Mouse (Mus musculus) fat pad, adult 2 months (tissue): ENCODE data around the gene Prkci.

Experiments used
- DNase-seq: peaks from one replicate; pipeline ENCODE4 v3.0.0-alpha.2; 2011; ENCODE audit warnings: low read depth, low spot score; ENCODE audit errors: extremely low read depth

The Prkci gene

GRCm38 (mm10) chr3:30993066-30993573 lies 2.4 kb upstream of the Prkci start:
- DNase-seq: no peak

GRCm38 (mm10) chr3:30994859-30995258 lies 688 bp upstream of the Prkci start:
- no peak for DNase-seq

GRCm38 (mm10) chr3:30995899-30996687 lies 546 bp downstream of the Prkci start:
- no peak for DNase-seq

GRCm38 (mm10) chr3:30996688-30997014 lies 1.1 kb downstream of the Prkci start:
- no peak for DNase-seq

- DNase-seq: peak; percentile 84
These were observed 4.0 kb downstream of the Prkci start for GRCm38 (mm10) chr3:30999401-31000017.

- DNase-seq: no peak
These were observed 4.5 kb downstream of the Prkci start for GRCm38 (mm10) chr3:31000018-31000407.

- no peak for DNase-seq
These were observed 5.6 kb downstream of the Prkci start for GRCm38 (mm10) chr3:31001048-31001676.

- DNase-seq: no peak
These were observed 9.0 kb downstream of the Prkci start for GRCm38 (mm10) chr3:31004320-31005209.

GRCm38 (mm10) chr3:31014374-31014773 lies 18.8 kb downstream of the Prkci start:
- DNase-seq: peak; percentile 97

GRCm38 (mm10) chr3:31015682-31016443 lies 20.3 kb downstream of the Prkci start:
- DNase-seq: no peak

- no peak for DNase-seq
These were observed 21.1 kb downstream of the Prkci start for GRCm38 (mm10) chr3:31016594-31017196.

- no peak for DNase-seq
These were observed 22.1 kb downstream of the Prkci start for GRCm38 (mm10) chr3:31017652-31018051.

- no peak for DNase-seq
These were observed 23.7 kb downstream of the Prkci start for GRCm38 (mm10) chr3:31019287-31019686.

- no peak for DNase-seq
These were observed 24.4 kb downstream of the Prkci start for GRCm38 (mm10) chr3:31019793-31020447.

- no peak for DNase-seq
These were observed 25.1 kb downstream of the Prkci start for GRCm38 (mm10) chr3:31020656-31021055.

GRCm38 (mm10) chr3:31022895-31023436 lies 27.4 kb downstream of the Prkci start:
- no peak for DNase-seq

GRCm38 (mm10) chr3:31027718-31028117 lies 32.2 kb downstream of the Prkci start:
- DNase-seq: no peak

GRCm38 (mm10) chr3:31031621-31032020 lies 36.1 kb downstream of the Prkci start:
- no peak for DNase-seq

GRCm38 (mm10) chr3:31033644-31034043 lies 38.1 kb downstream of the Prkci start:
- DNase-seq: no peak
